27 mouse cellular contexts compared by ENCODE assay signal in the genomic region with DNA sequence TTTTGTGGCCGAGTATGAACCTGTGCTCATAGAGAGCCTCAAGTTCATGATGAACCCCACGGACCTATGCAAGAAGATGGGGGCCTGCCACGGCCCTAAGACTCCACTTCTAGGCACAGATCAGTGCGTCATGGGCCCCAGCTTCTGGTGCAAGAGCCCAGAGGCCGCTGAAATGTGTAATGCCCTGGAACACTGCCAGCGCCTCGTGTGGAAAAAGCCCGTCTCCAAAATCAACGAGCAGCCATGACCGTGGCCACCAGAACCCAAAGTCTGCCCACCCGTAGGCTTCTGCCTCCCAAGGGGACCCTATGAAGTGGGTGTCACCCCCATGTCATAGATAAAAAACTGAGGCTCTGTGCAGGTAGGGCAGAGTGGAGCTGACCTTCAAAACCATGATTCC. TPM values are rescaled to one million over a fixed set of nuclear protein-coding genes. Genes with fewer than 3 reads are reported as not detected.
DNase-seq lines count a peak whose midpoint lies in the region; ATAC-seq and TF ChIP-seq lines count a peak whose summit lies in the region.
"Had no signal": no experiment of that assay in that cellular context is flagged by ENCODE, and none has a peak within 500 bp of the region (broad histone marks: within the 10 kb centered on the region; RNA-seq: fewer than 3 reads in every experiment).

No protein-coding gene starts in this region.

- WGBS in stomach, postnatal 0 days = 60% methylated on average over 11 of the region's 11 CpGs

- no peak for TF ChIP-seq CTCF in stomach, postnatal 0 days (IDR thresholded peaks at IDR 0.05; ENCODE audit: low read depth)

- peak overlapping the region; percentile 8; the same call in 1 of the 2 replicates for H3K9ac ChIP-seq in stomach, postnatal 0 days (ENCODE audit: low read length)
- H3K9ac ChIP-seq: embryonic facial prominence, embryonic 13.5 days; embryonic facial prominence, embryonic 15.5 days; forebrain, embryonic 12.5 days had no signal

- peak; percentile 46 for DNase-seq in adrenal gland, postnatal 14 days
- DNase-seq in adrenal gland, adult 8-10 months = no peak
- DNase-seq in heart, postnatal 4 days = peak; percentile 43
- no peak for DNase-seq in heart, adult 9 months (ENCODE audit: low spot score in 2 of 2)
- peak; percentile 44 for DNase-seq in lung, postnatal 10 days
- DNase-seq in lung, postnatal 36 days = no peak
- DNase-seq in stomach, postnatal 0 days (ENCODE audit: low spot score) = no peak
- no peak for DNase-seq in right cerebral cortex, postnatal 14 days
- DNase-seq: adrenal gland, postnatal 25 days; cerebellum, adult 11 months; cerebellum, adult 2 months; cerebellum, adult 9-10 months; cerebellum, postnatal 36 days; embryo, embryonic 11 days had no signal

- H3K4me1 ChIP-seq in stomach, postnatal 0 days (replicated peaks; ENCODE audit: control insufficient read depth, insufficient read depth) = 0 out of 2 replicates have a peak, but pooled peaks cover 2% of the 10 kb centered on the region
- H3K4me1 ChIP-seq: forebrain, embryonic 10.5 days had no signal

- ATAC-seq in stomach, postnatal 0 days (ENCODE audit: low FRiP score, low TSS enrichment) = no peak
- ATAC-seq: forebrain, embryonic 14.5 days; forebrain, embryonic 16.5 days had no signal

- H3K36me3 ChIP-seq in stomach, postnatal 0 days (ENCODE audit: control insufficient read depth, insufficient read depth, low read length) = no peaks in the 10 kb centered on the region
- H3K36me3 ChIP-seq: embryonic facial prominence, embryonic 13.5 days; embryonic facial prominence, embryonic 15.5 days; forebrain, embryonic 10.5 days; forebrain, embryonic 12.5 days had no signal

- no peaks in the 10 kb centered on the region for H3K9me3 ChIP-seq in stomach, postnatal 0 days (ENCODE audit: control insufficient read depth, low read length)
- H3K9me3 ChIP-seq: embryonic facial prominence, embryonic 13.5 days; embryonic facial prominence, embryonic 15.5 days; forebrain, embryonic 10.5 days; forebrain, embryonic 12.5 days had no signal

- peak overlapping the region; percentile 10 for H3K4me3 ChIP-seq in stomach, postnatal 0 days (ENCODE audit: low read depth, low read length)
- H3K4me3 ChIP-seq: embryonic facial prominence, embryonic 13.5 days; embryonic facial prominence, embryonic 15.5 days; erythroblast, embryonic 14.5 days; forebrain, embryonic 10.5 days; forebrain, embryonic 12.5 days had no signal

- TF ChIP-seq EP300 in stomach, postnatal 0 days (optimal IDR thresholded peaks at IDR 0.05) = no peak

- 0 out of 2 replicates have a peak overlapping the region, but pooled peaks have one; percentile 13 for H3K27ac ChIP-seq in stomach, postnatal 0 days (replicated peaks)
- H3K27ac ChIP-seq: embryonic facial prominence, embryonic 13.5 days; embryonic facial prominence, embryonic 15.5 days; forebrain, embryonic 10.5 days; forebrain, embryonic 12.5 days had no signal

- peak overlapping the region; percentile 32 for H3K4me2 ChIP-seq in stomach, postnatal 0 days (replicated peaks; ENCODE audit: low read depth)
- H3K4me2 ChIP-seq: embryonic facial prominence, embryonic 13.5 days; embryonic facial prominence, embryonic 15.5 days; forebrain, embryonic 12.5 days had no signal

- no peaks in the 10 kb centered on the region for H3K27me3 ChIP-seq in stomach, postnatal 0 days (ENCODE audit: control insufficient read depth, insufficient read depth, low read length)
- H3K27me3 ChIP-seq: embryonic facial prominence, embryonic 13.5 days; embryonic facial prominence, embryonic 15.5 days; forebrain, embryonic 12.5 days had no signal

RNA-seq across cellular contexts. Expression of gene Psapl1, which starts 1.6 kb away (rescaled TPM):
- not detected in 2 replicates for total RNA-seq in adrenal gland, postnatal 14 days (2021)
- total RNA-seq in adrenal gland, adult 8-10 months (2022) = under 1 TPM in 1 of 4 experiments, not detected in 3; 0.10 TPM
- total RNA-seq in heart, postnatal 4 days (2021) = not detected
- 311 and 314 TPM in 2 replicates for polyA plus RNA-seq in stomach, postnatal 0 days (2015; fragmentation: Nextera tagmentation; extraction: Ambion mirVana)
- total RNA-seq: adrenal gland, postnatal 25 days; adrenal gland, postnatal 4 days; common myeloid progenitor, adult 5-6 weeks; ES-E14; MEL had no signal
- polyA plus RNA-seq: brain, embryonic 14.5 days; cerebellum, adult 2 months; erythroblast, embryonic 14.5 days; forebrain, embryonic 14.5 days; frontal cortex, adult 2 months had no signal

Comparison
In these comparisons a context has a peak if more than half of its experiments do, and no peak if none do; other contexts are left out.
1. DNase-seq: peak in adrenal gland, postnatal 14 days (single experiment), heart, postnatal 4 days (single experiment) and lung, postnatal 10 days (single experiment); none in adrenal gland, adult 8-10 months (single experiment), heart, adult 9 months (0 of 2), lung, postnatal 36 days (single experiment), stomach, postnatal 0 days (single experiment) and right cerebral cortex, postnatal 14 days (single experiment).